Mouse (Mus musculus) G1E (cell line): ENCODE measurements around the gene Hist1h2ah. TPM values are rescaled to one million over a fixed set of nuclear protein-coding genes. Genes with fewer than 3 reads are reported as not detected.

Source experiments
- ATAC-seq: 2 replicates; pipeline ENCODE4 v1.8.0; 2016; ENCODE audit warnings: mild to moderate bottlenecking; ENCODE audit not compliant: insufficient number of reproducible peaks, poor library complexity, low FRiP score, severe bottlenecking; ENCODE audit errors: extremely low read depth
- DNase-seq: peaks from one replicate; pipeline ENCODE4 v3.0.0; 2012; ENCODE audit warnings: low spot score
- H3K27me3 ChIP-seq: 2 replicates; pipeline ENCODE4 v1.6.1; 2012; ENCODE audit warnings: mild to moderate bottlenecking, low read length, inconsistent platforms; ENCODE audit not compliant: insufficient read depth
- H3K36me3 ChIP-seq: replicated peaks from 2 replicates; pipeline ENCODE3; 2012; ENCODE audit warnings: mild to moderate bottlenecking, inconsistent platforms
- H3K4me1 ChIP-seq: 2 replicates; pipeline ENCODE4 v1.6.1; 2012; ENCODE audit warnings: low read depth, low read length, inconsistent platforms, mixed read lengths; ENCODE audit not compliant: insufficient read depth
- H3K4me3 ChIP-seq: 2 replicates; pipeline ENCODE4 v1.5.1; 2012; ENCODE audit warnings: low read depth, mild to moderate bottlenecking, inconsistent platforms, low read length, moderate library complexity, mixed read lengths
- H3K9me3 ChIP-seq: replicated peaks from 2 replicates; pipeline ENCODE4 v1.6.1; 2012; ENCODE audit warnings: inconsistent platforms
- CTCF ChIP-seq: IDR thresholded peaks from 2 replicates; pipeline ENCODE4 v1.5.1; 2012; ENCODE audit warnings: low read depth, low read length, inconsistent platforms, mixed read lengths
- GATA1 ChIP-seq: IDR thresholded peaks from 2 replicates; pipeline ENCODE4 v1.6.1; 2012; ENCODE audit warnings: borderline replicate concordance, low read length, inconsistent platforms, mixed read lengths
- GATA2 ChIP-seq: IDR thresholded peaks from 2 replicates; pipeline ENCODE4 v1.6.1; 2012; ENCODE audit warnings: low read depth, low read length, inconsistent platforms, borderline replicate concordance
- POLR2AphosphoS5 ChIP-seq: IDR thresholded peaks from 2 replicates; pipeline ENCODE4 v1.6.1; 2012; ENCODE audit warnings: low read depth, low read length, inconsistent platforms; ENCODE audit not compliant: insufficient replicate concordance
- TAL1 ChIP-seq: conservative IDR thresholded peaks from 2 replicates; pipeline ENCODE4 v1.6.1; 2012; ENCODE audit warnings: low read depth, low read length, inconsistent platforms, mixed read lengths
- polyA plus RNA-seq: library from polyadenylated mRNA; stranded (reverse); fragments of >175 nt; gene quantifications from 2 replicates; pipeline ENCODE4 v1.2.3, GENCODE M21; 2012
- total RNA-seq, 2 experiments: library from RNA; stranded (forward) in 1 of 2; stranded (reverse) in 1 of 2; fragments of 200-1000 nt in 1 of 2; fragments of >200 nt in 1 of 2; fragmentation: Nextera tagmentation in 1 of 2; gene quantifications; 2 replicates each; pipeline ENCODE4 v1.2.3; 2014 to 2017

Gene Hist1h2ah
- total and polyA plus RNA-seq, 3 experiments, result 177 to 5,681 (median 2,043) TPM

GRCm38 (mm10) chr13:22022241-22022640 lies 13.1 kb downstream of the Hist1h2ah start:
- H3K36me3 ChIP-seq, result no peaks in the 10 kb centered on the region
- H3K9me3 ChIP-seq, result no peaks in the 10 kb centered on the region
- peak; percentile 46; the same call in 1 of the 2 replicates for ATAC-seq
- peaks cover 5% of the 10 kb centered on the region; the same call in 1 of the 2 replicates for H3K27me3 ChIP-seq
- H3K4me3 ChIP-seq, result peak overlapping the region; percentile 71
- TF ChIP-seq TAL1 (no peak), POLR2AphosphoS5 (no peak), GATA1 (no peak), GATA2 (no peak), CTCF (no peak)
- H3K4me1 ChIP-seq, result peaks cover 25% of the 10 kb centered on the region
- DNase-seq, result no peak

GRCm38 (mm10) chr13:22021581-22021980 lies 13.8 kb downstream of the Hist1h2ah start:
- Histone ChIP-seq H3K4me1 (peaks cover 23% of the 10 kb centered on the region), H3K27me3 (peaks cover 5% of the 10 kb centered on the region; the same call in 1 of the 2 replicates), H3K4me3 (peak overlapping the region; percentile 71), H3K36me3 (no peaks in the 10 kb centered on the region), H3K9me3 (no peaks in the 10 kb centered on the region)
- no peak for DNase-seq
- no peak for TF ChIP-seq GATA2
- TF ChIP-seq CTCF, result no peak
- TF ChIP-seq GATA1, result no peak
- TF ChIP-seq POLR2AphosphoS5, result no peak
- no peak for TF ChIP-seq TAL1
- no peak for ATAC-seq

- TF ChIP-seq CTCF, result no peak
- TF ChIP-seq POLR2AphosphoS5, result no peak
- H3K4me1 ChIP-seq, result peaks cover 22% of the 10 kb centered on the region
- DNase-seq (no peak), ATAC-seq (peak; percentile 37; the same call in 1 of the 2 replicates)
- no peaks in the 10 kb centered on the region for H3K9me3 ChIP-seq
- no peaks in the 10 kb centered on the region for H3K36me3 ChIP-seq
- H3K27me3 ChIP-seq, result peaks cover 5% of the 10 kb centered on the region; the same call in 1 of the 2 replicates
- peak overlapping the region; percentile 71 for H3K4me3 ChIP-seq
Observed at GRCm38 (mm10) chr13:22020901-22021339, 14.4 kb downstream of the Hist1h2ah start.

- TF ChIP-seq TAL1, result no peak
- TF ChIP-seq GATA1, result no peak
- TF ChIP-seq GATA2, result no peak
- TF ChIP-seq POLR2AphosphoS5, result no peak
- TF ChIP-seq CTCF, result no peak
- peaks cover 23% of the 10 kb centered on the region for H3K4me1 ChIP-seq
- ATAC-seq (peak; percentile 52; the same call in 1 of the 2 replicates), DNase-seq (no peak)
- H3K36me3 ChIP-seq, result no peaks in the 10 kb centered on the region
- H3K9me3 ChIP-seq, result no peaks in the 10 kb centered on the region
- H3K27me3 ChIP-seq, result peaks cover 5% of the 10 kb centered on the region; the same call in 1 of the 2 replicates
- H3K4me3 ChIP-seq, result peak overlapping the region; percentile 71
Observed at GRCm38 (mm10) chr13:22019934-22020835, 15.2 kb downstream of the Hist1h2ah start.

DNA sequence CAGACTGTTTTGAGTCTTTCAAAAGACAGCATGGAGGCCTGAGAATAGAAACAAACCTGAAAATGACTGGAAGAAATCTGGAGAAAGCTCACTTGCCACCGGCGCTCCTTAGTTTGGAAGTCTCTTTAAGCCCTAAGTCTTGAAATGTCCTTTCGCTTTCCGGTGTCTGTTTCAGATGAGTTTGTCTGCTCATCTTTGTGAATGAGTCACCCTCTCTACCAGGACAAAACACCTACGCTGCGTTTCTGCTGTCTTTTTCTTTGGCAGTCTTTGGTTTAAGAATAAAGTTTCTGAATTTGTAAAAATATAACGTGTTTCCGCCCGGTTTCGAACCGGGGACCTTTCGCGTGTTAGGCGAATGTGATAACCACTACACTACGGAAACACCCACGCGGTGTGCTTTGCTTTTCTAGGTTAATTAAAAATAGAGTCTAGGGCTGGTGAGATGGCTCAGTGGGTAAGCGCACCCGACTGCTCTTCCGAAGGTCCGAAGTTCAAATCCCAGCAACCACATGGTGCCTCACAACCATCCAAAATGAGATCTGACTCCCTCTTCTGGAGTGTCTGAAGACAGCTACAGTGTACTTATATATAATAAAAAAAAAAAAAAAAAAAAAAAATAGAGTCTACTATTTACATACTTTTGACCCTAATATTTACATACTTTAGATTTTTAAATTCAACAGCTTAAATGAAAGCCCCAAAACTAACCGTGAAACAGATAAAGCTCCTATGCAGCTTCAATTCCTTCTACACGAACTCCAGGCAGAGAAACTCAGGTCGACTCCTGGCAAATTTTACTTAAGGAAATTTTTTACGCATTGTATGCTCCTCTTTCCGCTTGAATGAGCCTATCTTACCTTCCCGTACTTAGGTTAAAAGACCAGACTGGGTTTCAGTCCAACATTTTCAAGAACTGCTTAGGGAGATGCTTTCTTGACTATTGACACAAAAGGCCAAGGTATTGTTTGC lies 19.6 kb downstream of the Hist1h2ah start:
- ATAC-seq, result peak; percentile 54; the same call in 1 of the 2 replicates
- Histone ChIP-seq H3K9me3 (no peaks in the 10 kb centered on the region), H3K27me3 (peaks cover 20% of the 10 kb centered on the region), H3K36me3 (no peaks in the 10 kb centered on the region), H3K4me3 (no peak overlapping the region; the same call in 1 of the 2 replicates), H3K4me1 (peaks cover 24% of the 10 kb centered on the region)
- DNase-seq, result no peak
- TF ChIP-seq GATA2 (no peak), CTCF (no peak), GATA1 (no peak), TAL1 (no peak), POLR2AphosphoS5 (no peak)
